Mouse (Mus musculus) layer of hippocampus, adult 2 months (tissue): Measurements from ENCODE around the gene Gusb. TPM values are rescaled to one million over a fixed set of nuclear protein-coding genes. Genes with fewer than 3 reads are reported as not detected.

ENCODE experiments used
- DNase-seq, 2 experiments: peaks; one replicate each; pipeline ENCODE4 v3.0.0; 2022; ENCODE audit warnings: low spot score in 2 of 2
- H3K27ac ChIP-seq: fragments of 200-600 bp; 2 replicates; pipeline ENCODE4 v1.8.1; 2022
- H3K4me3 ChIP-seq: fragments of 200-600 bp; 2 replicates; pipeline ENCODE4 v1.8.1; 2022; ENCODE audit warnings: mild to moderate bottlenecking
- CTCF ChIP-seq: fragments of 200-600 bp; conservative IDR thresholded peaks from 2 replicates; pipeline ENCODE4 v1.8.1; 2022; ENCODE audit warnings: antibody characterized with exemption, mild to moderate bottlenecking, moderate library complexity
- total RNA-seq, 2 experiments: library from RNA; stranded (reverse); gene quantifications; 2 replicates each; pipeline ENCODE4 v1.2.3; 2021

The Gusb gene
- total RNA-seq, 2 experiments from 2014 or later = 10.9 to 11.4 TPM

DNA sequence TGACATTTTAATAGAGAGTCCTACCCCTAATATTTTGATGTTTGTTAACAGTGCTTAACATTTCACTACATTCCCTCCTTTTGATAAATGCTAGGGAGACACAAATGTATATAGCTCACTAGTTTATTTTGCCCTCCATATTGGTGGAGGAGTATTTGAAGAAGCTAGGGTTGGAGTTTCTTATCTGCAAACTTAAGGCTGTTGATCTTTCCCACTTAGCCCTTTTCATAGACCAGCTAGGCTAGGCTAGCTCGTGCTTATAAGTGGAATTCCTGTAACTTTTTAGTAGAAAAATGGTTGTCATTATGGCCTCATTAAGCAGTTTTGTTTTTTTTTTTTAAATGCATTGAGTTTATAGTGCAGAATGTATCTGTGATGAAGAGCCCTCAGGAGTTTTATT lies 59.4 kb downstream of the Gusb start:
- Histone ChIP-seq H3K4me3 (no peak overlapping the region), H3K27ac (no peak overlapping the region)
- TF ChIP-seq CTCF = no peak
- DNase-seq = no peak

DNA sequence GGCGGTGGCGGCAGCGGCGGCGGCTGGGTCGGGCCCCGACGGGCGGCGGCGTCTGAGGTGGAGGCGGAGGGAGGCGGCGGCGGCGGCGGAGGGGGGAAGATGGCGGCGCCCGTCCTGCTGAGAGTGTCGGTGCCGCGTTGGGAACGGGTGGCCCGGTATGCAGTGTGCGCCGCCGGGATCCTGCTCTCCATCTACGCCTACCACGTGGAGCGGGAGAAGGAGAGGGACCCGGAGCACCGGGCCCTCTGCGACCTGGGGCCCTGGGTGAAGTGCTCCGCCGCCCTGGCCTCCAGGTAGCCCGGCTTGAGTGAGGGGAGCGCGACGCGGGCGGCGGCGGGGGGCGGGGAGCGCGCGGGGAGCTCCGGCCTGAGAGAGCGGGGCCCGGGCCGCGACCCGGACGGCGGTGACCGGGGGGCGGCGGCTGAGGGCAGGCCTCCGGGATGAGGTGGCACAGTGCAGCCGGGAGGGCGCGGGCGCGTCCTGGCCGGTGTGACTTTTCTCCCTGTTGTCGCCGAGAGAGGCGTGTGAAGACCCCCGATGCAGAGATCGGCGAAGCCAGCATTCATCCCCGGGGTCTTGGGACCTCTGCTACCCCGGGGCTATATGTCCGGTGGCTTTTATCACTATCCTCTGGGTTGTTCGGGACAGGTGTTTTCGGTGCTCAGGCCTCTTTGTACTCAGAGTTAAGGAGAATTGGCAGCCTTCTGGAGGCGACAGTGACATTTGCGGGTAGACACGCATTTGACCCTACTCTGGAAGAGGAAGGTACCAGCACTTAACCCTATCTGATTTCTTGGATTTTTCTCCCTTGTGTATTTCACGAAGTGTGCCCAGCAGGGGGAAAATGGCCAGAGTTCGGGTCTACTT lies 60.5 kb downstream of the Gusb start:
- peak overlapping the region; percentile 77 for H3K4me3 ChIP-seq
- DNase-seq = peak in 1 of 2 experiments; percentile 15
- peak; percentile 39 for TF ChIP-seq CTCF
- peak overlapping the region; percentile 62 for H3K27ac ChIP-seq

GRCm38 (mm10) chr5:129941495-129942045 lies 61.3 kb downstream of the Gusb start, which contains the start of gene Vkorc1l1:
Gene Vkorc1l1, plus strand, starts transcription at chr5:129941970.
- peak; percentile 98 to 99 for DNase-seq
- TF ChIP-seq CTCF = no peak
- peak within 1 kb of the TSS; percentile 62 for H3K27ac ChIP-seq
- peak within 1 kb of the TSS; percentile 77 for H3K4me3 ChIP-seq

DNA sequence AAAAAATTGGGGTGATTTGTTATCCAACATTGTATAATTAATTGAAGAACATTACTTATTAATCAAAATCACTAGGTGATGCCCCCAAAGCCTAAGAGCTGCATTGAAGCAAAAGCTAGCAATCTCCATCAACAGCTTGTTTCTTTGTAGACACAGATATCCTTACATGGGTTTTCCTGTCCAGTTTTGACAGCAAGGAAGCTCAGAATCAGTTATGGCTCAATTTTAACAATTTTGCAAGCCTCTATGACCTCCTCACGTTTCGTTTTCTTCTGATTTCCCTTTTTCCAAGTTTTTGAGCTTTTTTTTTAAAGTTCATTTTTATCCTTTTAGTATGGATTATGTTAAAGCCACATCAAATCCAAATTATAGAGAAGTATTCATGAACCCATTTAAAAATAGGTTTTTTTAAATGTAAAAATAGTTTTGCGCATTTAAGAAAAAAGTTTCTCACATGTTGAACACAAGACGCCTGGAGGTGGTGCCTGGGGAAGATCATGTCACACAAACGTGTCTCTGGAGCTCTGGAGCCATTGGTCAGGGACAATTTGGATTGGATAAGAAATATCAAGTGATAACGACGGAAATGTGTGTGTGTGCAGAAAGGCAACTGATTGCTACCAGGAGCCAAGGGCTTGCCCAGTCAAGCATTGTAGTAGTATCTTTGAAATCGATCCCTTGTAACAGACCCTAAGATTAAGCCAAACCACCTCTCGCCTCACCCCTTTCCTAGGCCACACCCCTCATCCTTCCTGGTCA lies 61.9 kb downstream of the Gusb start:
- no peak for DNase-seq
- H3K27ac ChIP-seq = peak overlapping the region; percentile 51
- peak overlapping the region; percentile 59 for H3K4me3 ChIP-seq
- TF ChIP-seq CTCF = no peak

DNA sequence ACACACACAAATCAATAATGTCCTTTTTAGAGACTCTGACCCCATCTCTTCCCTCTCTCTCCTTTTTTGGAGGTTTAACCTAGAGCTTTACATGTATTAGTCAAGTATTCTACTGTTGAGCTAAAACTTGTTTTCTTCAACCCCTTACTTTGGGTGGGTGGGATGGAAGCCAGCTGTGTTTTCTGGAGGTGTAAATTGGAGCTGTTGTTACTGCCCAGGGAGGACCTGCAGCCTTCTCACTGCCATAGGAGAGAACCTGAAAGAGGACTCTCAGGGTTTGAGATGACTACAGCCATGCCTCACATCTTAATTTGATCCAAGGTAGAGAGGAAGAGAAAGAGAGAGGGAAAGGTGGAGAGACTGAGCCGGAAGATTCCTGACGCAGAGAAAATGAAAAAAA lies 62.6 kb downstream of the Gusb start:
- no peak for DNase-seq
- H3K4me3 ChIP-seq = no peak overlapping the region
- TF ChIP-seq CTCF = no peak
- H3K27ac ChIP-seq = no peak overlapping the region

Other genes starting within 250 kb of the Gusb start
- gene Psph, start 215.6 kb downstream of the Gusb start, total RNA-seq = 10 to 100 TPM; 27.7 to 28.5 TPM
- 10 to 100 TPM; 15.2 to 22.3 TPM for gene Sumf2, start 156.1 kb downstream of the Gusb start, total RNA-seq
- gene Chchd2, start 115.6 kb downstream of the Gusb start, total RNA-seq = 100 to 1,000 TPM; 431 to 461 TPM
- 1 to 10 TPM; 5.1 to 6.2 TPM for gene Zbed5, start 107.3 kb downstream of the Gusb start, total RNA-seq
- 10 to 100 TPM; 21.6 to 24.3 TPM for gene Phkg1, start 104.5 kb downstream of the Gusb start, total RNA-seq
- 1 to 10 TPM; 1.4 to 2.8 TPM for gene Nupr1l, start 94.5 kb downstream of the Gusb start, total RNA-seq
- gene Vkorc1l1, start 61.1 kb downstream of the Gusb start, total RNA-seq = 10 to 100 TPM; 42.2 to 44.0 TPM
- 10 to 100 TPM; 18.2 to 27.3 TPM for gene Asl, start 26.2 kb upstream of the Gusb start, total RNA-seq
- gene Crcp, start 26.2 kb upstream of the Gusb start, total RNA-seq = 10 to 100 TPM; 35.6 to 35.7 TPM
- 10 to 100 TPM; 48.7 to 49.1 TPM for gene Tpst1, start 70.3 kb upstream of the Gusb start, total RNA-seq
- gene Kctd7, start 141.8 kb upstream of the Gusb start, total RNA-seq = 10 to 100 TPM; 10.3 to 12.8 TPM
- 10 to 100 TPM; 48.8 to 51.1 TPM for gene Rabgef1, start 168.7 kb upstream of the Gusb start, total RNA-seq
- gene Tmem248, start 214.0 kb upstream of the Gusb start, total RNA-seq = 10 to 100 TPM; 39.7 to 41.4 TPM